Mouse (Mus musculus): ENCODE measurements around the gene Six2. TPM values are rescaled to one million over a fixed set of nuclear protein-coding genes. Genes with fewer than 3 reads are reported as not detected.
A peak's percentile ranks its signal among the peaks of the same experiment; 100 is the strongest.

Six2 gene
- under 1 TPM; 0.17 to 0.30 TPM for total RNA-seq (2021)
- long read RNA-seq = 0 reads

GRCm38 (mm10) chr17:85688236-85688910, at the start of gene Six2:
TSS of gene Six2 (minus strand) at chr17:85688274.
- DNase-seq (ENCODE audit: low spot score in 2 of 2) = no peak

GRCm38 (mm10) chr17:85737090-85737780, 49.2 kb upstream of the Six2 start:
- no peak for DNase-seq (ENCODE audit: low spot score in 2 of 2)

GRCm38 (mm10) chr17:85731329-85731728, 43.3 kb upstream of the Six2 start:
- no peak for DNase-seq (ENCODE audit: low spot score in 2 of 2)

GRCm38 (mm10) chr17:85730231-85731015, 42.3 kb upstream of the Six2 start:
- no peak for DNase-seq (ENCODE audit: low spot score in 2 of 2)

- DNase-seq (ENCODE audit: low spot score in 2 of 2) = peak; percentile 1 to 36
Observed at GRCm38 (mm10) chr17:85728071-85728718, 40.1 kb upstream of the Six2 start.

- no peak for DNase-seq (ENCODE audit: low spot score in 2 of 2)
Observed at GRCm38 (mm10) chr17:85725988-85726387, 37.9 kb upstream of the Six2 start.

GRCm38 (mm10) chr17:85723166-85723565, 35.1 kb upstream of the Six2 start:
- no peak for DNase-seq (ENCODE audit: low spot score in 2 of 2)

- DNase-seq (ENCODE audit: low spot score in 2 of 2) = no peak
Observed at GRCm38 (mm10) chr17:85717266-85717665, 29.2 kb upstream of the Six2 start.

GRCm38 (mm10) chr17:85715784-85716183, 27.7 kb upstream of the Six2 start:
- no peak for DNase-seq (ENCODE audit: low spot score in 2 of 2)

- no peak for DNase-seq (ENCODE audit: low spot score in 2 of 2)
Observed at GRCm38 (mm10) chr17:85714370-85714769, 26.3 kb upstream of the Six2 start.

- no peak for DNase-seq (ENCODE audit: low spot score in 2 of 2)
Observed at GRCm38 (mm10) chr17:85712874-85713273, 24.8 kb upstream of the Six2 start.

GRCm38 (mm10) chr17:85704369-85705260, 16.5 kb upstream of the Six2 start:
- no peak for DNase-seq (ENCODE audit: low spot score in 2 of 2)

- DNase-seq (ENCODE audit: low spot score in 2 of 2) = no peak
Observed at GRCm38 (mm10) chr17:85700028-85700427, 12.0 kb upstream of the Six2 start.

GRCm38 (mm10) chr17:85698643-85699042, 10.6 kb upstream of the Six2 start:
- DNase-seq (ENCODE audit: low spot score in 2 of 2) = no peak

GRCm38 (mm10) chr17:85697976-85698375, 9.9 kb upstream of the Six2 start:
- no peak for DNase-seq (ENCODE audit: low spot score in 2 of 2)

- DNase-seq (ENCODE audit: low spot score in 2 of 2) = no peak
Observed at GRCm38 (mm10) chr17:85694499-85694898, 6.4 kb upstream of the Six2 start.

- DNase-seq (ENCODE audit: low spot score in 2 of 2) = no peak
Observed at GRCm38 (mm10) chr17:85693101-85693500, 5.0 kb upstream of the Six2 start.

GRCm38 (mm10) chr17:85692594-85692993, 4.5 kb upstream of the Six2 start:
- DNase-seq (ENCODE audit: low spot score in 2 of 2) = no peak

- no peak for DNase-seq (ENCODE audit: low spot score in 2 of 2)
Observed at GRCm38 (mm10) chr17:85691701-85692536, 3.8 kb upstream of the Six2 start.

GRCm38 (mm10) chr17:85690969-85691335, 2.9 kb upstream of the Six2 start:
- DNase-seq (ENCODE audit: low spot score in 2 of 2) = no peak
